Mouse (Mus musculus) myocyte (in vitro differentiated cells): Measurements from ENCODE around the gene Ptpro.

Source experiments
- CEBPB ChIP-seq: IDR thresholded peaks from 2 replicates; pipeline ENCODE4 v1.6.1; 2011; ENCODE audit warnings: mild to moderate bottlenecking, moderate library complexity; ENCODE audit not compliant: poor library complexity, insufficient read depth, severe bottlenecking
- MAX ChIP-seq: IDR thresholded peaks from one replicate; pipeline ENCODE4 v1.6.1; 2011; ENCODE audit warnings: low read depth, mild to moderate bottlenecking, control low read depth
- MYOG ChIP-seq, 3 experiments: IDR thresholded peaks; one replicate each; pipeline ENCODE4 v1.6.1; 2011; ENCODE audit warnings: control low read depth in 2 of 3, low read depth in 2 of 3, mild to moderate bottlenecking in 2 of 3; ENCODE audit not compliant: insufficient read length in 2 of 3, control insufficient read depth in 1 of 3, insufficient read depth in 1 of 3
- POLR2A ChIP-seq: IDR thresholded peaks from one replicate; pipeline ENCODE4 v1.6.1; 2011; ENCODE audit warnings: low read depth, mild to moderate bottlenecking, control low read depth, moderate library complexity; ENCODE audit not compliant: insufficient read length
- POLR2AphosphoS2 ChIP-seq: IDR thresholded peaks from one replicate; pipeline ENCODE4 v1.6.1; 2011; ENCODE audit warnings: low read depth, control low read depth; ENCODE audit not compliant: insufficient read length
- TCF3 ChIP-seq: IDR thresholded peaks from one replicate; pipeline ENCODE4 v1.6.1; 2011; ENCODE audit warnings: low read depth, control low read depth; ENCODE audit not compliant: insufficient read length
- USF1 ChIP-seq: IDR thresholded peaks from one replicate; pipeline ENCODE4 v1.6.1; 2011; ENCODE audit warnings: low read depth, mild to moderate bottlenecking, control low read depth, moderate library complexity

- TF ChIP-seq POLR2A (no peak), MAX (no peak), POLR2AphosphoS2 (no peak), USF1 (no peak), MYOG (IDR thresholded peaks at IDR 0.05; ENCODE audit: control insufficient read depth in 1 of 3, insufficient read depth in 1 of 3, insufficient read length in 2 of 3, low read depth in 2 of 3) (no peak), CEBPB (no peak), TCF3 (no peak)
Observed at GRCm38 (mm10) chr6:137286376-137286775, 34.3 kb downstream of the Ptpro start.
